Mouse (Mus musculus) kidney, adult 10 weeks (tissue): Measurements from ENCODE around the gene Olfr159. TPM values are rescaled to one million over a fixed set of nuclear protein-coding genes. Genes with fewer than 3 reads are reported as not detected.

ENCODE experiments used
- polyA plus RNA-seq: library from polyadenylated mRNA; stranded (reverse); fragments of 350-450 nt; fragmentation: Illumina TruSeq; extraction: RNeasy Lipid Tissue Mini Kit (QIAGEN cat#74804); gene quantifications from one replicate; pipeline ENCODE4 v1.2.3, GENCODE M21; 2014; ENCODE audit warnings: low read depth, low replicate concordance

Olfr159 gene
- not detected for polyA plus RNA-seq

DNA sequence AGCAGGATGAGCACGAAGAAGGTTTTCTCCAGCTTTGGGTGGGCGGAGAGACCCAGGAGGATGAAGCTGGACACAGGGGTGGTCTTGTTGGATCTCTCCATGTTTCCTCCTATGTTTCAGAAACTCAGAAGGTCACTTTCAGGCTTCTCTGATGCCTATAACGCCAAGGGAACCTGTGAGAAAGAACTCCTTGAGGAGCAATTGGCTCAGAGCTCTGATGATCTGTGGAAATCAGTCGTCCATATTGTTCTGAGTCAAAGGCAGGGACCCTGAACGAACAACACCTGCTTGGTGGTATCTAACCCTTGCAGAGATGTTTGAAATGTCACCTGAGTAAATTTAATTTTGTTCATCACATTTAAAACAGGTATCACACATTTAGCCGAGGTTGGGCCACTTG, at the start of gene Olfr159:
Gene Olfr159 (minus strand): TSS at position 101 of the 400 bp plus-strand sequence.

DNA sequence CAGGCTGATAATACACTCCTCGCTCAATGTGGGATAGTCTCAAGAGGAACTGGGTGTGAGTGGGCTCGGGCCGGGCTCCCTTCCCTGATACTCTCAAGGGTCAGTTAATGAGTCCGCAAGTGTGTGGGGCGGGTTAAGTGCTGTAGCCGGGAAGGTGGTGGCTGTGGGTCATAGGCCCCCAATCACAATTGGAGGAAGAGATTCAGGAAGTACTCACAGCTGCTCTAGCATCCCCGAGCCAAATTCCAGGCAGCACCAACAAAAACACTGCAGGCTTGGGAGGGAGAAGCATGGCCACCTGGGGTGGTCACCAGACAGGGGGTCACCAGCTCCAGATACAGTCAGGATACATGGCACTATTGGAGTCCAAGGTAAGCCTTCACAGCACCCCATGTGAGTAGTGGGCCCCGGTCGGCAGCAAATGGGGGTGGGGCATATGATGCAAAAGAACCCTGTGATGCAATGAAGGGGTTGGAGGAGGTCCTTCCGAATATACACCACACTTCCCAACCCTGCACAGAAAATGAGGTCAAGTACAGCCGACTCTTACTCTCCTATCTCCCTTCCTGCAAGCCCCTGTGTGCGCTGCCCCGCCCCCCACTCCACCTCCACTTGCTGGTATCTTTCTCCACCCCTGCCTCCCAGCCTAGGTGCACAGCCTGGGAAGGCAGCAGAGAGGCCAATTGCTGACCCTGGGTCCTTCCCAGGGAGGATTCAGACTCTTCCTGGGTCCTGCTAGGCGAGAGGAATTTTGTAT, 40.8 kb downstream of the Olfr159 start, which contains the start of gene Spaar:
Gene Spaar (plus strand): TSS at position 241 of the 757 bp plus-strand sequence.

DNA sequence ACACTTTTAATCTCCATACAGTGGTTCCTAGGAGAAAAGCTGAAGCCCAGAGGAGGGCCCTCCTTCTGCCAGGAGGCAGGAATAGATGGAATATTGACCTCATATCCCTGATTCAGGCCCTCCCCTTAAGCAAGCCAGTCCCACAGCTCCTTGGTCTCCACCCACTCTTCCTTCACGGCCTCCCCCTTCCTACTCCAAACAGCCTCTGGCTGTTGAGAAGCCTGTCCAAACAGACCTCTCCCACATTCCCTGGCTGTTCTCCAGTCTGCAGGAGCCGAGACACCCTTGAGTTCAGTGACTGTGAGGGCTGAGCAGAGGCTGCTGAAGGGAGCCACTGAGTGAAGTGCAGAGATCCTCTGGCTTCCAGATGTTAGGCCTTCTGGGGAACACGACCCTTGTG, 43.8 kb downstream of the Olfr159 start, which contains the start of gene Hrct1:
Gene Hrct1 (plus strand): TSS at position 194 of the 400 bp plus-strand sequence.

Other genes with a start within 250 kb of the Olfr159 start
- gene Tpm2, start 247.2 kb downstream of the Olfr159 start, polyA plus RNA-seq: 7.9 TPM
- gene Creb3, start 208.7 kb downstream of the Olfr159 start, polyA plus RNA-seq: 26.8 TPM
- gene Tln1, start 208.3 kb downstream of the Olfr159 start, polyA plus RNA-seq: 110 TPM
- 3.6 TPM for gene Rgp1, start 192.3 kb downstream of the Olfr159 start, polyA plus RNA-seq
- gene Gba2, start 192.1 kb downstream of the Olfr159 start, polyA plus RNA-seq: 0.93 TPM
- not detected for gene Msmp, start 186.5 kb downstream of the Olfr159 start, polyA plus RNA-seq
- gene Npr2, start 139.1 kb downstream of the Olfr159 start, polyA plus RNA-seq: 9.2 TPM
- not detected for gene Spag8, start 117.4 kb downstream of the Olfr159 start, polyA plus RNA-seq
- gene Hint2, start 114.5 kb downstream of the Olfr159 start, polyA plus RNA-seq: 13.5 TPM
- 2.0 TPM for gene Tmem8b, start 102.0 kb downstream of the Olfr159 start, polyA plus RNA-seq
- gene Fam221b, start 101.9 kb downstream of the Olfr159 start, polyA plus RNA-seq: not detected
- gene Olfr70, start 70.2 kb downstream of the Olfr159 start, polyA plus RNA-seq: not detected
- not detected for gene Olfr71, start 60.8 kb downstream of the Olfr159 start, polyA plus RNA-seq
- gene Hrct1, start 43.8 kb downstream of the Olfr159 start, polyA plus RNA-seq: not detected
- gene Spaar, start 41.0 kb downstream of the Olfr159 start, polyA plus RNA-seq: 1.1 TPM
- not detected for gene Olfr156, start 52.9 kb upstream of the Olfr159 start, polyA plus RNA-seq
- not detected for gene Olfr157, start 69.2 kb upstream of the Olfr159 start, polyA plus RNA-seq
- not detected for gene Olfr155, start 80.6 kb upstream of the Olfr159 start, polyA plus RNA-seq
- 7.8 TPM for gene Reck, start 104.5 kb upstream of the Olfr159 start, polyA plus RNA-seq
- 4.1 TPM for gene Glipr2, start 186.4 kb upstream of the Olfr159 start, polyA plus RNA-seq
- not detected for gene Ccin, start 212.5 kb upstream of the Olfr159 start, polyA plus RNA-seq
- 85.1 TPM for gene Clta, start 233.4 kb upstream of the Olfr159 start, polyA plus RNA-seq